Mouse (Mus musculus) C2C12 (cell line): ENCODE results near the gene Ubald2. TPM values are rescaled to one million over a fixed set of nuclear protein-coding genes. Genes with fewer than 3 reads are reported as not detected.
"Not testable (repeated sequence)": the region's sequence is repeated elsewhere in the genome, so short reads cannot be mapped to it uniquely, and the experiment has no call there.

ENCODE experiments used
- H3K27me3 ChIP-seq: one replicate; pipeline ENCODE4 v1.6.1; 2011; ENCODE audit not compliant: control insufficient read depth, insufficient read depth, insufficient read length
- H3K36me3 ChIP-seq: one replicate; pipeline ENCODE4 v1.6.1; 2011; ENCODE audit not compliant: control insufficient read depth, insufficient read depth
- H3K4me3 ChIP-seq: one replicate; pipeline ENCODE4 v1.5.1; 2011; ENCODE audit warnings: mild to moderate bottlenecking, control low read depth; ENCODE audit not compliant: poor library complexity, insufficient read depth, severe bottlenecking
- H3K79me2 ChIP-seq: one replicate; pipeline ENCODE4 v1.6.1; 2011; ENCODE audit not compliant: control insufficient read depth, insufficient read depth
- H3K79me3 ChIP-seq: one replicate; pipeline ENCODE4 v1.6.1; 2011; ENCODE audit warnings: low read depth, control low read depth
- H3ac ChIP-seq: one replicate; pipeline ENCODE3; 2011; ENCODE audit warnings: low read depth; ENCODE audit not compliant: control insufficient read depth, insufficient read length
- CEBPB ChIP-seq: IDR thresholded peaks from one replicate; pipeline ENCODE4 v1.6.1; 2011; ENCODE audit warnings: low read depth, mild to moderate bottlenecking, control low read depth, moderate library complexity
- CTCF ChIP-seq: IDR thresholded peaks from one replicate; pipeline ENCODE4 v1.5.1; 2011; ENCODE audit not compliant: control insufficient read depth, insufficient read depth, insufficient read length
- FOSL1 ChIP-seq: IDR thresholded peaks from one replicate; pipeline ENCODE4 v1.8.0; 2011; ENCODE audit warnings: mild to moderate bottlenecking, low read length; ENCODE audit not compliant: poor library complexity, insufficient read depth, severe bottlenecking
- MAX ChIP-seq: IDR thresholded peaks from one replicate; pipeline ENCODE4 v1.6.1; 2011; ENCODE audit warnings: mild to moderate bottlenecking, control low read depth
- MYOD1 ChIP-seq: IDR thresholded peaks from one replicate; pipeline ENCODE4 v1.6.1; 2011; ENCODE audit warnings: low read depth; ENCODE audit not compliant: control insufficient read depth, insufficient read length
- MYOG ChIP-seq: IDR thresholded peaks from one replicate; pipeline ENCODE4 v1.6.1; 2011; ENCODE audit not compliant: control insufficient read depth, insufficient read length; ENCODE audit errors: extremely low read depth
- USF1 ChIP-seq: IDR thresholded peaks from one replicate; pipeline ENCODE4 v1.6.1; 2011; ENCODE audit warnings: low read depth, mild to moderate bottlenecking, control low read depth, moderate library complexity
- polyA plus RNA-seq: library from polyadenylated mRNA; unstranded; fragments of >200 nt; fragmentation: generic; extraction: Trizol; gene quantifications from one replicate; pipeline ENCODE4 v1.2.1, GENCODE M21; 2012; ENCODE audit warnings: missing spikeins

The Ubald2 gene
- polyA plus RNA-seq, 1 experiment, result 126 TPM

DNA sequence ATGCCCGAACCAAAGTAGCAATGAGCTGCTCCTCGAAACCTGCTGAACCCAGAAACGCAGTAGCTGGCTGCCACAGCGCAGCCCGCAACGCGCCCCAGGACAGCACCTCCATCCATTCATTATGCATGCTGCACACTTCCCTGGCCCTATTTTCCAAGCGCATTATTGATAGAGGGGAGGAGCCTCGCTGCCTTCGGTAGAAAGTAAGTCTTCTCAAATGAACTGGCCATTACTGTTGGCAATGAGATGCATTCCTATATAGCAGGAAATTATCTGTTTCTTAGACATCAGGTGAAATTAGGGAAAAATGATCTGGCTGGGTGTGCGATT is 35.6 kb upstream of the Ubald2 start:
- no peak overlapping the region for H3ac ChIP-seq
- no peak overlapping the region for H3K4me3 ChIP-seq
- H3K79me2 ChIP-seq, result no peaks in the 10 kb centered on the region
- H3K27me3 ChIP-seq, result no peaks in the 10 kb centered on the region
- no peaks in the 10 kb centered on the region for H3K79me3 ChIP-seq
- H3K36me3 ChIP-seq, result no peaks in the 10 kb centered on the region
- TF ChIP-seq MYOG, result no peak
- TF ChIP-seq CTCF, result no peak
- TF ChIP-seq FOSL1, result no peak
- TF ChIP-seq MAX, result no peak
- TF ChIP-seq MYOD1, result no peak
- no peak for TF ChIP-seq USF1
- TF ChIP-seq CEBPB, result no peak

DNA sequence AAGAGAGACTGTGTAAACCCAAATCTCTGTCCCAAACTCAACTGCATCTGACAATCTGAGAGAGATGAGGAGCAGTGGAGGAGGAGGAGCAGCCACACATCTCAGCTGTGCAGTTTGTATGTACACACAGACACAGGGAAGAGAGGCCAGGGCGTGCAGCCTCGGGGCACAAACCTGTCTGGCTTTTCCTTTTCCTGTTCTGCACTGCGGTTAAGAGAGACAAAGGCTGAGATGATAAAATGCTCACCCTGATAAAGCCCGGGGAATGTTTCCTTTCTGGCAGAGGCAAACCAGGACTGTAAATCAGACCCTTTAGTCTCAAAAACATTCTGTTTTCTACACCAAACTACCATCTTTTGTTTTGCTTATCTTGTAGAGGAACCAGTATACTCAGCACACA is 33.3 kb upstream of the Ubald2 start:
- no peak for TF ChIP-seq USF1
- no peak for TF ChIP-seq CTCF
- TF ChIP-seq MYOD1, result no peak
- TF ChIP-seq MYOG, result no peak
- no peak for TF ChIP-seq CEBPB
- no peak for TF ChIP-seq FOSL1
- TF ChIP-seq MAX, result no peak
- H3ac ChIP-seq, result no peak overlapping the region
- H3K4me3 ChIP-seq, result no peak overlapping the region
- no peaks in the 10 kb centered on the region for H3K79me2 ChIP-seq
- H3K79me3 ChIP-seq, result no peaks in the 10 kb centered on the region
- H3K36me3 ChIP-seq, result no peaks in the 10 kb centered on the region
- H3K27me3 ChIP-seq, result no peaks in the 10 kb centered on the region

DNA sequence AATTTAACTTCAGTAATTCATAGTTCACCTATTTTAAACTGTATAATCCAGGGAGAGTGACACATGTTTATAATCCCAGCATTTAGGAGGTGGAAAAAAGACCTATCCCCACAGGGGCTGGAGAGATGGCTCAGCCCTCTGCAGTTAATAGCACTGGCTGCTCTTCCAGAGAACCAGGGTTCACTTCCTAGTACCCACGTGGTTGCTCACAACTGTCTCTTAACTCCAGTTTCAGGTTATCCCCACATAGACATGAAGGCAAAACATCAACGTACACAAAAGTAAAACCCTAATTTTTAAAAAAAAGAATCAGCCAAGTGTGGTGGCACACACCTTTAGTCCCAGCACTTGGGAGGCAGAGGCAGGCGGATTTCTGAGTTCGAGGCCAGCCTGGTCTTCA is 28.3 kb upstream of the Ubald2 start:
- no peak for TF ChIP-seq MYOG
- TF ChIP-seq CEBPB, result no peak
- no peak for TF ChIP-seq MAX
- TF ChIP-seq MYOD1, result no peak
- TF ChIP-seq CTCF, result no peak
- TF ChIP-seq FOSL1, result no peak
- no peak for TF ChIP-seq USF1

DNA sequence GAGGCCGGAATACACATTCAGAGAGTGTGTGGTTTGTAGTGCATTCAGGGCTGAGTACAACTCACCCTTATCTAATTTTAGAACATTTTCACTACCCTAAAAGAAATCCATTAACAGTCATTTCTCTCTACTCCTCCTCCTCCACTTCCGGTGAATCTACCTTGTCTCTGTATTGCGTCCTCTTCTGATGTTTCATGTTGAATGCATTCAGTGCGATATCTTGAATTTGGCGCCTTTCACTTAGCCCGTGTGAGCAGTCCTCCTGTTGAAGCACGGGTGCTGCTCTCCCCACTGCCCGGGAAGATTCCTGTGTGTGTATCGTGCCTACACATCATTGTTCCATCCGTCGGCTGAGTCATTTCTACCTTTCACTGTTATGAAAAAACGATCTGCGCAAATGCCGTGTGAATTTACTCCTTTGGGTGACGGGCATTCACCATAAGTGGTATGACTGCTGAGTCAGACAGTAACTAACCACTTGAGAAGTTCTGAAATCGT is 27.6 kb upstream of the Ubald2 start:
- TF ChIP-seq MAX, result no peak
- no peak for TF ChIP-seq MYOG
- TF ChIP-seq CEBPB, result no peak
- TF ChIP-seq CTCF, result no peak
- TF ChIP-seq FOSL1, result no peak
- TF ChIP-seq USF1, result no peak
- TF ChIP-seq MYOD1, result no peak
- Histone ChIP-seq H3K79me2 (no peaks in the 10 kb centered on the region), H3K4me3 (no peak overlapping the region), H3K36me3 (no peaks in the 10 kb centered on the region), H3K79me3 (peaks cover 1% of the 10 kb centered on the region), H3K27me3 (no peaks in the 10 kb centered on the region), H3ac (no peak overlapping the region)

More for the DNA sequence above, 28.3 kb upstream of the Ubald2 start:
- Histone ChIP-seq H3K79me2 (no peaks in the 10 kb centered on the region), H3ac (no peak overlapping the region), H3K4me3 (no peak overlapping the region), H3K36me3 (no peaks in the 10 kb centered on the region), H3K27me3 (no peaks in the 10 kb centered on the region), H3K79me3 (peaks cover 1% of the 10 kb centered on the region)

DNA sequence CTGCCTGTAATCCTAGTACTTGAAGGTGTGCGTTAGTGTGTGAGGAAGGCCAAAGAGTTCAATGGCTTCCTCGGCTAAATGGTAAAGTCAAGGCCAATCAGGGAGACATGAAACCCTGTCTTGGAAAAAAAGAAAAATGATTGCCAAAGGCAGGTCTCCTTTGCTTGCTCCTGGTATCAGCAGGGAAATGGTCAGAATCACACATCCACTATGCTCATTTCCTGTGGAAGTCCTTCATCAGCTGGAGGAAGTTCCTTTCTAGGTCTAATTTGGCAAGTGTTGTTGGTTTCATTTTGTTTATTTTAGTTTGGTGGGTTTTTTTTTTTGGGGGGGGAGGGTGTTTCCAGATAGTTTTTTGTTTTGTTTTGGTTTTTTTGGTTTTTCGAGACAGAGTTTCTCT is 24.9 kb upstream of the Ubald2 start:
- Histone ChIP-seq H3K36me3 (no peaks in the 10 kb centered on the region), H3K79me3 (peaks cover 1% of the 10 kb centered on the region), H3ac (no peak overlapping the region), H3K4me3 (no peak overlapping the region), H3K27me3 (no peaks in the 10 kb centered on the region), H3K79me2 (no peaks in the 10 kb centered on the region)
- TF ChIP-seq CEBPB (no peak), MYOD1 (no peak), MAX (no peak), USF1 (no peak), MYOG (no peak), CTCF (no peak), FOSL1 (no peak)

DNA sequence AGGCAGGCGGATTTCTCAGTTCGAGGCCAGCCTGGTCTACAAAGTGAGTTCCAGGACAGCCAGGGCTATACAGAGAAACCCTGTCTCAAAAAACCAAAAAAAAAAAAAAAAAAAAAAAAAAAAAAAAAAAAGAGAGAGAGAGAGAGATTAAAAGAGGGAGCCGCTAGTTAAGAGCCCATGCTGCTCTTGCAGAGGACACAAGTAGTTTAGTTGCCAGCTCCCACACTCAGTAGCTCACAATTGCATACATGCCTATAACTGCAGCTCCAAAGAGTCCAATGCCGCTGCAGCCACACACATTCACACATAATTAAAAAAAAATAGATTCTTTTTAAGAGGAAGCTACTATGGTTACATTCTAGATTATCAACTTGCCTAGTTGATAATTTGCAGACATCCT is 23.5 kb upstream of the Ubald2 start:
- not testable (repeated sequence) for H3K4me3 ChIP-seq, H3K79me2 ChIP-seq, H3K79me3 ChIP-seq, H3ac ChIP-seq, H3K27me3 ChIP-seq, H3K36me3 ChIP-seq
